Mouse (Mus musculus): ENCODE measurements around the gene Mtap. TPM values are rescaled to one million over a fixed set of nuclear protein-coding genes. Genes with fewer than 3 reads are reported as not detected.

Gene Mtap
- polyA plus RNA-seq, 1 experiment from 2014 or later = 16.1 TPM

DNA sequence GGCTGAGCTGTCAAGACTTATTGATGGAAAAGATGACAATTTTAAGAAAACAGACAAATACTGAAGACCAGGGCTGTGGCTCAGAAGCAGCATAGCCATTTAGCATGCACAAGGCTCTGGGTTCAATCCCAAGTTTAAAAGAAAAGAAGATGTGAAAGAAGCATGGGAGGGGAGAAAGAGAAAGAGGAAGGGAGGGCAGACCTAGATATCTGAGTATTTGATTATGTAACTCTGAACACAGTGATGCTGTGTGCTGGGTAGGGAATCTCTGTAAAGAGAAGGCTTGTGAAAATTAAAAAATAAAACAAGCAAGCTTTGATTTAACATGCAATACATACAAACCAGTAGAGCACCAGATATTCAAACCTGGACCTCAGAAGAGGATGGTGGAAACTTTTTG is 17.0 kb upstream of the Mtap start:
- no peaks in the 10 kb centered on the region for H3K4me1 ChIP-seq (ENCODE audit: insufficient read depth, low read depth, low read length)
- no peak overlapping the region for H3K4me2 ChIP-seq (replicated peaks; ENCODE audit: low read depth, low read length)
- H3K4me3 ChIP-seq (ENCODE audit: low read depth, low read length) = no peak overlapping the region
- ATAC-seq (no peak), DNase-seq (ENCODE audit: low spot score) (no peak)
- no peaks in the 10 kb centered on the region for H3K36me3 ChIP-seq (ENCODE audit: insufficient read depth, low read length)
- H3K27ac ChIP-seq (ENCODE audit: low read length) = no peak overlapping the region
- no peaks in the 10 kb centered on the region for H3K27me3 ChIP-seq (replicated peaks; ENCODE audit: insufficient read depth, low read length)
- H3K9me3 ChIP-seq (ENCODE audit: low read length) = no peaks in the 10 kb centered on the region
- TF ChIP-seq CTCF (IDR thresholded peaks at IDR 0.05) (no peak), EP300 (IDR thresholded peaks at IDR 0.05) (no peak)
- no peak overlapping the region for H3K9ac ChIP-seq (replicated peaks; ENCODE audit: low read depth)

DNA sequence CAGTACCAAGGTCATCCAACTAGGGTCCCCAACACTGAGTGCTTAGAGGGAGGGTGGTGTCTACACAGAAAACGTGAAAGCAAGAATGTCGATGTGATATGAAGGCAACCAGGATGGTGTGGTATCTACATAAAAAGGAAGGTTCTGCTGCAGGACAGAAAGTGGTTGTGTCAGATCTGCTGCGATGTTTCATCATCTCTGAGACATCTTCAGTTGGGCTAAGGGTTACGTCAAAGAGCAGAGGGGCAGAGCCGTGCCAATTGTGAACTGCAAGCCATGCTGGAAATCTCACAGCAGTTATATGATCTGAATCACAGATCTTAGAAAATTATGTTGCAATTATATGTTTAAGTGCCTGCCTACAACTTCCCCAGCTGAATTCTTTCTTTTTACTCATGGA is 16.6 kb upstream of the Mtap start:
- WGBS = 75% methylated on average over 5 of the region's 5 CpGs
- Histone ChIP-seq H3K9ac (replicated peaks; ENCODE audit: low read depth) (no peak overlapping the region), H3K4me3 (ENCODE audit: low read depth, low read length) (no peak overlapping the region), H3K27ac (ENCODE audit: low read length) (no peak overlapping the region), H3K4me1 (ENCODE audit: insufficient read depth, low read depth, low read length) (no peaks in the 10 kb centered on the region), H3K27me3 (replicated peaks; ENCODE audit: insufficient read depth, low read length) (no peaks in the 10 kb centered on the region), H3K9me3 (ENCODE audit: low read length) (no peaks in the 10 kb centered on the region), H3K36me3 (ENCODE audit: insufficient read depth, low read length) (no peaks in the 10 kb centered on the region), H3K4me2 (replicated peaks; ENCODE audit: low read depth, low read length) (no peak overlapping the region)
- TF ChIP-seq CTCF (IDR thresholded peaks at IDR 0.05) (no peak), EP300 (IDR thresholded peaks at IDR 0.05) (no peak)
- DNase-seq (ENCODE audit: low spot score) (no peak), ATAC-seq (no peak)

DNA sequence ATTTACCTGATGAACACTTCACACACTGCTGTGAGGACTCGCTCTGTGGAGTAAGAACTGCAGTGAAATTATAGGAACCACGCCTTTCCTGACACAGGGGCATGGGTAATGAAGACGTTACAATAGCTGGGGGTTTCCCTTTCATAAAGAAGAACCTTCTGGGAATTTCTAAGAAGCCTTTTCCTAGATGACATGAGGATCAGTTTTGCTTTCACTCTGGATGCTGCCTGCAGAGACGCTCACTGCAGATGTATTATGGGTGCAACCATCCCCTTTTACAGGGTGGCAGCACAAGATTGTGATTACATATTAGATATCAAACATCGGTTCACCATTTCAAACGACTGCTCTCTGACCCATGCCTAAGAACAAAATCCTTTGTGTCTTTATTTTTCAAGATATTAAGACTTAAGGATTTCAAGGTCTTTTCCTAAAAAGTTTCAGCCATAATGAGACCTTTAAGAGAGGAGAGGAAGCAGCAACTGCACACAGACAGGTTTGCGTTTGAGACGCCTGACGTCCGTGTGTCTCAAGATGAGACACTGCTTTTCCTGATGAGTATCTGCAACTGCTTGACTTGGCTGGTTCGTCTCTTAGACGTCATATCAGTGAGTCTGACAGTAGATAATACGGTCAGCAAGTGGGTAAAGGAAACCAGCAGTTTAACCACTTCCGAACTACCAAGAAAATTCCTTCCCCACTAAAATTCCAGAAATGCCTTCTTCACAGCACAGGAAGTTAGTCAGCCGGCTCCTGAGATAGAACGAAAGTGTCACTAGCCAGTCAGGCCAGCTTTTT is 13.3 kb upstream of the Mtap start:
- TF ChIP-seq EP300 (IDR thresholded peaks at IDR 0.05) (no peak), CTCF (IDR thresholded peaks at IDR 0.05) (no peak)
- H3K36me3 ChIP-seq (ENCODE audit: insufficient read depth, low read length) = no peaks in the 10 kb centered on the region
- H3K27ac ChIP-seq (ENCODE audit: low read length) = no peak overlapping the region
- H3K27me3 ChIP-seq (replicated peaks; ENCODE audit: insufficient read depth, low read length) = no peaks in the 10 kb centered on the region
- ATAC-seq (no peak), DNase-seq (ENCODE audit: low spot score) (no peak)
- H3K4me2 ChIP-seq (replicated peaks; ENCODE audit: low read depth, low read length) = no peak overlapping the region
- H3K9me3 ChIP-seq (ENCODE audit: low read length) = no peaks in the 10 kb centered on the region
- H3K4me3 ChIP-seq (ENCODE audit: low read depth, low read length) = no peak overlapping the region
- 30% methylated on average over 16 of the region's 16 CpGs for WGBS
- H3K9ac ChIP-seq (replicated peaks; ENCODE audit: low read depth) = no peak overlapping the region
- no peaks in the 10 kb centered on the region for H3K4me1 ChIP-seq (ENCODE audit: insufficient read depth, low read depth, low read length)

DNA sequence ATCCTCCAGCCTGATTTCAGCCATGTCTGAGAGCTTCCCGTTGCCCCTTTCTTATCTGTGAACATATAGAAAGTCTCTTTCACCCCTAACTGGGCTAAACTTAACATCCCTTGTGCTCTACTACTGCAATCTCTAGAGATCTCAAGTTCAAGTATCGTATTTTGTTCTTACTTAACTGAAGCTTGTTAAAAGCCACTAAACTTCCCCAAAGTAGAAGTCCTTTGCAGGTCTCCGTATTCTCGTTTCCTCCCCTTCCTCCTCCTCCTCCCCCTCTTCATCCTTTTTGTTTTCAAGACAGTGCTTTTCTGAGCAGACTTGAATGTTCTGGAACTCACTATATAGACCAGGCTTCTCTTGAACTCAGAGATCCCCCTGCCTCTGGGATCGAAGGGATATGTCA is 9.2 kb upstream of the Mtap start:
- no peaks in the 10 kb centered on the region for H3K36me3 ChIP-seq (ENCODE audit: insufficient read depth, low read length)
- H3K4me2 ChIP-seq (replicated peaks; ENCODE audit: low read depth, low read length) = no peak overlapping the region
- H3K4me1 ChIP-seq (ENCODE audit: insufficient read depth, low read depth, low read length) = no peaks in the 10 kb centered on the region
- no peak overlapping the region for H3K4me3 ChIP-seq (ENCODE audit: low read depth, low read length)
- DNase-seq (ENCODE audit: low spot score) = no peak
- WGBS = 39% methylated on average over 5 of the region's 5 CpGs
- TF ChIP-seq CTCF (IDR thresholded peaks at IDR 0.05) = no peak
- no peak for TF ChIP-seq EP300 (IDR thresholded peaks at IDR 0.05)
- H3K27me3 ChIP-seq (replicated peaks; ENCODE audit: insufficient read depth, low read length) = no peaks in the 10 kb centered on the region
- no peak for ATAC-seq
- no peaks in the 10 kb centered on the region for H3K9me3 ChIP-seq (ENCODE audit: low read length)
- H3K27ac ChIP-seq (ENCODE audit: low read length) = no peak overlapping the region
- no peak overlapping the region for H3K9ac ChIP-seq (replicated peaks; ENCODE audit: low read depth)

DNA sequence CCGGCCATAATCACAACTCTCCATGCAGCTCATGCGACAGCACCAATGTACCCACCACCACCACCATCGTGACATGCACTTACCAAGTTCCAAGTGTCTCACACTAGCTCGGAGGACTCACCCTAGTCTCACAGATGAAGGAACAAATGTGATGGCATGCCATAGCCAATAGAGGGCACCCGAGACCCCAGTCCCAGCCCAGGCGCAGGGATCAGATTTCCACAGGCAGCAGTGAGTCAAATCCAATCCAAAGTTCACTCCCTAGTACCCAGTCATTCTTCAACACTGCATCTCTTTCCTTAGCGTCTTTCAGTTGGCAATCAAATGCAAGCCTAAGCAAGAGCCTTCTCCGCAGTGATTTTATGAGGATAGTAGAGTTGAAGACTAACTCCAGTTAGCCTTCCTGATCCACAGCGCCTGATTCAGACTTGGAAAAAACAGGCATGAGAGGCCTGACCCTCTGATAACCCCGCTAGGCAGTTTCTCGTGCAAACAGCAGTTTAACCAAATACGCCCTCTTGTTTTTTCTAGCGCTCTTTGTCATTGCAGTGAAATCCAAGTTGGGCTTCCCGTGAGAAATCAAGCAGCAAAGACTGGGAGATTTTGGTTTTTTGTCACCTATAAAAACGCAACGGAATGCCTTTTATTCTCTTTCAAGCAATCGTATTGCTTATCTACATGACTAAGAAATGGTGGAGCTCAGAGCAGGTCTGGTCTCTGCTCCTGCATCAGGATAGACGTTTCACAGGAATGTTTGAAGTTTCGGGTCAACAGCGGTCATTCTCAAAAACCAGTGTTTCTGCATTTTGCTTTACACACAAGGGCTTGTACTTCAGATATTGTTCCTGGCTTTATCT is 8.6 kb upstream of the Mtap start:
- DNase-seq (ENCODE audit: low spot score) (peak; percentile 77), ATAC-seq (peak; percentile 71)
- H3K9me3 ChIP-seq (ENCODE audit: low read length) = no peaks in the 10 kb centered on the region
- 19% methylated on average over 20 of the region's 20 CpGs for WGBS
- no peaks in the 10 kb centered on the region for H3K36me3 ChIP-seq (ENCODE audit: insufficient read depth, low read length)
- H3K27me3 ChIP-seq (replicated peaks; ENCODE audit: insufficient read depth, low read length) = no peaks in the 10 kb centered on the region
- no peak for TF ChIP-seq EP300 (IDR thresholded peaks at IDR 0.05)
- peak; percentile 81 for TF ChIP-seq CTCF (IDR thresholded peaks at IDR 0.05)
- peak overlapping the region; percentile 17; the same call in 1 of the 2 replicates for H3K4me2 ChIP-seq (replicated peaks; ENCODE audit: low read depth, low read length)
- no peak overlapping the region for H3K4me3 ChIP-seq (ENCODE audit: low read depth, low read length)
- no peaks in the 10 kb centered on the region for H3K4me1 ChIP-seq (ENCODE audit: insufficient read depth, low read depth, low read length)
- no peak overlapping the region for H3K27ac ChIP-seq (ENCODE audit: low read length)
- H3K9ac ChIP-seq (replicated peaks; ENCODE audit: low read depth) = no peak overlapping the region

DNA sequence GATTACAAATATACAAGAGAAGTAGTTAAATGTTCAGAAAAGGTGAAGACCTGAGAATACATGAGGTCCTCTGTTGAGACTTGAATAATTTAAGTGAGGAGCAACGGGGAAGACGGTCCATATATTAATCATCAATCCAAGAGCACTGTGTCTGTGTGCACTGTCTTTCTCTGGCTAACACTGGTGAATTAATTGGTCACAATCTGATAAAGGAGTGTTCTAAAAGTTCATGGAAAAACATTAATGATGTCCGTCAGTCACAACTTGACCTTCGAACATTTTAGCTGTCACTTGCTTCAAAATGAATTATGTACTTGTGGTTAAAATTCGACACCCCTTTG is 8.0 kb upstream of the Mtap start:
- Histone ChIP-seq H3K9me3 (ENCODE audit: low read length) (no peaks in the 10 kb centered on the region), H3K4me3 (ENCODE audit: low read depth, low read length) (no peak overlapping the region), H3K9ac (replicated peaks; ENCODE audit: low read depth) (no peak overlapping the region), H3K4me2 (replicated peaks; ENCODE audit: low read depth, low read length) (no peak overlapping the region), H3K27ac (ENCODE audit: low read length) (no peak overlapping the region), H3K4me1 (ENCODE audit: insufficient read depth, low read depth, low read length) (no peaks in the 10 kb centered on the region), H3K27me3 (replicated peaks; ENCODE audit: insufficient read depth, low read length) (no peaks in the 10 kb centered on the region), H3K36me3 (ENCODE audit: insufficient read depth, low read length) (no peaks in the 10 kb centered on the region)
- DNase-seq (ENCODE audit: low spot score) (no peak), ATAC-seq (no peak)
- WGBS = 42% methylated on average over 5 of the region's 5 CpGs
- TF ChIP-seq EP300 (IDR thresholded peaks at IDR 0.05) = no peak
- TF ChIP-seq CTCF (IDR thresholded peaks at IDR 0.05) = no peak
